Mouse (Mus musculus) liver, embryonic 14.5 days (tissue): Measurements from ENCODE around the gene Copg1.

Experiments used
- CTCF ChIP-seq: IDR thresholded peaks from 2 replicates; pipeline ENCODE4 v1.5.1; 2016; ENCODE audit warnings: antibody characterized with exemption, low read depth, control low read depth
- EP300 ChIP-seq: IDR thresholded peaks from 2 replicates; pipeline ENCODE4 v1.6.1; 2016; ENCODE audit warnings: antibody characterized with exemption, low read depth

DNA sequence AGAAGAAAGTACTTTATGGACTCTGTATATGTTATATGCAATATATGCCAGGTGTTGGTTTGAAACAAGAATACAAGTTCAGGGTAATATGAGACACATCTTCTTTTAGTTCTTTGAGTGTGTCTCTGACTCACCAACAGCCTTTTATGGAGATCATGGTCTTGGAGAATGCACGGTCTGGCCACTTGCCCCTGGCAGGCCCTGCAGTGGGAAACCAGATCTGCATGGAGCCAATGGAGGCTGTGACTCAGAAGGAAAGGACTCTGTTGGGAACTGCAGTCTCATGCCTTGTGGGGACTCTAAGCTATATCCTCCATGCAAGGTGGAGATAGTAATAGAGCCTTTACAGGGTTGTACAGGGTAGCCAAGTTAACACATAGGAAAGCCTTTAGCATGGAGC is 12.5 kb upstream of the Copg1 start:
- TF ChIP-seq CTCF (no peak), EP300 (no peak)
